Mouse (Mus musculus) testis, postnatal 14 days (tissue): ENCODE measurements around the gene Ing4.
A peak's percentile ranks its signal among the peaks of the same experiment; 100 is the strongest.
"Not testable (repeated sequence)": the region's sequence is repeated elsewhere in the genome, so short reads cannot be mapped to it uniquely, and the experiment has no call there.

Source experiments
- DNase-seq: peaks from one replicate; pipeline ENCODE4 v3.0.0; 2021; ENCODE audit warnings: low spot score

The Ing4 gene

DNA sequence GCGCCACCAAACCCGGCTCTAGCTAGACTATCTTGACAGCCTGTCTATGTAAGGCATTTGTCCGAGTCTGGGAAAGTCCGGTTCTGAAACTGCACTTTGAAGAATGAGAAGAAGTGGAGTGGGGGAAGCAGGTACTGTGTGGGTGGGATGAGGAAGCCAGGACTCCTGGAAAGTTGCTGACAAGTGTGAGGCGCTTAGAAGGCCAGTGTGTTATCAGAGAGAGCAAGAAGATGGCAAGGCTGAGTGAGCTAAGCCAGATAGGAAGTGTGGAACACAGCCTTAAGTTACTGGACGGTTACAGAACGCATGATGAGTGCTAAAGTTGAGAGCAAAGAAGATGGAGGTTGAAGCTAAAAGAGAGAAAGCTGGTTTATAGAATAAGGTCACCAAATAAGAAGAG is 2.5 kb downstream of the Ing4 start:
- no peak for DNase-seq

DNA sequence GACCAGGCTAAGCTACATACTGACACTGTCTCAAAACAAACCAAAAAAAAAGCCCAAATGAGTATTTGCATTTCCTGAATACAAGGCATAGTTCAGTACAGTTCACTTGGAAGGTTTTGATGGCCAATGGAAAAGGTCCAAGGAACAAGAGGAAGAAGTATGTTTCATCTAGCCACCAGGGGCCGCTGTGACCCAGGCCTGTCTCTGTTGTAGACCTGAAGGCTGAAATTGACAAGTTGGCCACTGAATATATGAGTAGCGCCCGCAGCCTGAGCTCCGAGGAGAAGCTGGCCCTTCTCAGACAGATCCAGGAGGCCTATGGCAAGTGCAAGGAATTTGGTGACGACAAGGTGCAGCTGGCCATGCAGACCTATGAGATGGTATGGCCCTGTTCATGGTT is 7.1 kb downstream of the Ing4 start:
- no peak for DNase-seq

DNA sequence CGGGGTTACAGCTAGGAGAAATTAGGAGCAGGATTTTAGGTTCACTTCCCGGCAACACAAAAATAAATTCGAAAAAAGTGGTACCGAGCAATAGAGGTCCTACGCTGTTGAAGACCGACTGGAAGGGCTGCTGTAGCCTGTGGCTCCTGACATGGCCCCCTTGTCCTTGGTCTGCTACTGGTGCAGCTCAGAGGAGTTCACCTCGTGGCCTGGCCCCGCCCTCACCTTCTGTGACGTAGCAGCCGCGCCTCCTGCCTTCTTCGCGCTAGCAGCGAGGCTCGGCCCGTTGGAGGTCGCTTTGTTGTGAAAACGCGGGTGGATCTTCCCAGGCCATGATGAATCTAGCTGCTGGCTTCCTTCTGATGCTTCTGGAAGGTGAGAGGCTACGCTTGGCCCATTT is 10.1 kb downstream of the Ing4 start, which contains the start of gene Acrbp:
TSS of gene Acrbp (plus strand) at position 12 of the 400 bp plus-strand sequence.
- peak; percentile 68 for DNase-seq

- peak; percentile 59 for DNase-seq
Measured at GRCm38 (mm10) chr6:125051237-125051636, 11.7 kb downstream of the Ing4 start.

DNA sequence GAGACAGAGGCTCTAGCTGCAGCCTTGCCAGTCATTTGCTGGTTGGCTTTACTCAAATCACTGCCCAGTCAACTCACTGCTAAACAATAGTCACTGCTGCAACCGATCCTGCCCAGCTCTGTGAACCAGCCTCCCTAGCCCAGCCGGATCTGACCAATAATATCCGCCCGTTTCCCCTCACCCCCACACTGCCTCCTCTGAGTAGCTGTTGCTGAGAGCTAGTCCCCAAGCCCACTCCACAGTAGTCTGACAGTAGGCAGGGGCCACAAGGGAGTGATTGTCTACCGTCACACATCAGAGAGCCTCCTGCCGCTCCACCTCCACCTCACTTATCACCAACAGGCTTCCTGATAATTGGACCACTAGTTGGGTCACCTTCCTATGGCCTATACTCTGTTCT is 21.9 kb downstream of the Ing4 start:
- no peak for DNase-seq

GRCm38 (mm10) chr6:125062511-125062910 is 23.0 kb downstream of the Ing4 start:
- DNase-seq: no peak

DNA sequence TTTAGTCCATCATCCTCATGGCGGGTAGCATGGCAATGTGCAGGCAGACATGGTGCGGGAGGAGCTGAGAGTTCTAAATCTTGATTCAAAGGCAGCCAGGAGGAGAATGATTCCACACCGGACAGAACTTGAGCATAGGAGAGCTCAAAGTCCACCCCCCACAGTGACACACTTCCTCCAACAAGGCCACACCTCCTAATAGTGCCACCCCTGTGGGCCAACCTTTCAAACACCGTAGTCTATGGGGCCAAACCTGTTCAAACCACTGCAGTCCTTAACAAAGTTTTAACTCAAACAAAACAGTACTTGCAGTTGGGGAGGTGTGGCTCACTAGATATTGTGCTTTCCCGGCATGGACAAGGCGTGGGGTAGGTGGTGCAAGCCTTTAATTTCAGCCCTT is 24.3 kb downstream of the Ing4 start:
- no peak for DNase-seq

GRCm38 (mm10) chr6:125065223-125065622 is 25.7 kb downstream of the Ing4 start:
- DNase-seq: not testable (repeated sequence)

GRCm38 (mm10) chr6:125067571-125067995 is 28.0 kb downstream of the Ing4 start, which contains the start of gene Lpar5:
TSS of gene Lpar5 (plus strand) at chr6:125067920.
- DNase-seq: no peak

DNA sequence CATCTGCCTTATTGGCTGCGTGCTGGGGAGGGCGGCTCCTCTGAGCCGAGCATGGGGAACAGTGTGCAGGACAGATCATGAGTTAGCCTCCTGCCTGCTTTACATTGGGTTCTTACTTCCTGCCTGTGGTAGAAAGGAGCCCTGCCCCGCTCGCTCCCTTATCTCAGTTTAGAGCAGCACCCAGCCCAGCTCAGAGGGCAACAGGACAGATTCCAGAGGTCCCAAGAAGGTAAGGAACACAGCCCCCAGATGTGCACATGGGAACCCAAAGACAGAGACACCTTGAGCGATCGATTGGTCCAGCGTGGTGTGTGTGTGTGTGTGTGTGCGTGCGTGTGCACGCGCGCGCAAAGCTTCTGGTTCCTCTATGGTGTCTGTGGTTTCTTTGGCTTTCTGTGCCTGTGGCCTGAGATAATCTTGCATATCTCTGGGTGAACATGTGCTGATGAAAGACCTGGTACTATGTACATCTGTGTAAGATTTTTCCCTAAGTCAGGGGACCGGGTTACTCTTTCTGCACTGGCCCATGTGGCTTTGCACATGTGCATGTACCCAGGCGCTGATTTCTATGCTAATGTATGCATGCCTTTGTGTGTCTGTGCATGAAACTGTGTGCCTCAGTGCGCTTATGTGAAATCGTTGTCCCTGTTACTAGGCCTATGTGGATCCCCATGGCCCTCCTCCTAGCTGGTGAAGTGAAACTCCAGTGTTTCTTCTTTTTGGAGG is 31.8 kb downstream of the Ing4 start:
- no peak for DNase-seq

- no peak for DNase-seq
Measured at GRCm38 (mm10) chr6:125071896-125072279, 32.3 kb downstream of the Ing4 start.

GRCm38 (mm10) chr6:125073825-125074224 is 34.3 kb downstream of the Ing4 start:
- no peak for DNase-seq

DNA sequence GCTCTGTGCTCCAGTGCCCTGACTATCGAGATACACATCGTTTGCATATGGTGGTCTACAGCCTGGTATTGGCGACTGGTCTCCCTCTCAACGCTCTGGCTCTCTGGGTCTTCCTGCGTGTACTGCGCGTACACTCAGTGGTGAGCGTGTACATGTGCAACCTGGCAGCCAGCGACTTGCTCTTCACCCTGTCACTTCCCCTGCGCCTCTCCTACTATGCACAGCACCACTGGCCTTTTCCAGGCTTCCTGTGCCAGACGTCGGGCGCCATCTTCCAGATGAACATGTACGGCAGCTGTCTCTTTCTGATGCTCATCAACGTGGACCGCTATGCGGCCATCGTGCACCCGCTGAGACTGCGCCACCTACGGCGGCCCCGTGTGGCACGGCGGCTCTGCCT is 41.8 kb downstream of the Ing4 start:
- no peak for DNase-seq

DNA sequence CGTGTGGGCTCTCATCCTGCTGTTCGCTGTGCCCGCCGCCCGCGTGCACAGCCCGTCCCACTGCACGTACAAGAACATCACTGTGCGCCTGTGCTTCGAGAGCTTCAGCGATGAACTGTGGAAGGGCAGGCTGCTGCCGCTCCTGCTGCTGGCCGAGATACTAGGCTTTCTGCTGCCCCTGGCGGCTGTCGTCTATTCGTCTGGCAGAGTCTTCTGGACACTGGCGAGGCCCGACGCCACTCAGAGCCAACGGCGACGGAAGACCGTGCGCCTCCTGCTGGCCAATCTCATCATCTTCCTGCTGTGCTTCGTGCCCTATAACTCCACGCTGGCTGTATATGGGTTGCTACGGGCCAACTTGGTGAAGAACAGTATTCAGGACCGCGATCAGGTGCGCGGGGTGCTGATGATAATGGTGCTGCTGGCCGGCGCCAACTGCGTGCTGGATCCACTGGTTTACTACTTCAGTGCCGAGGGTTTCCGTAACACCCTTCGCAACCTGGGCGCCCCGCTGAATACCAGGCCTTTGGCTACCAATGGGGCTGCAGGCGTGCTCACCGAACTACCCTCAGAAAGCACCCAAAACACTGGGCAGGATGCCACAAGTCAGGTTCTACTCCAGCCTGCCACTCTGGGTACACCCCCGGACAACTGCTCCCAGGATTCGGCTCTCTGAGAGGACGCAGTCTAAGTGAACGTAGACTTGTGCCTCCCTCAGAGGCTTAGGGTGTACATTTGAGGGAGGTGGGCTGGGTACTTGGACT is 42.4 kb downstream of the Ing4 start:
- DNase-seq: peak; percentile 86

- no peak for DNase-seq
Measured at GRCm38 (mm10) chr6:125082801-125083386, 43.3 kb downstream of the Ing4 start.

- peak; percentile 27 for DNase-seq
Measured at GRCm38 (mm10) chr6:125084424-125084823, 44.9 kb downstream of the Ing4 start.

DNA sequence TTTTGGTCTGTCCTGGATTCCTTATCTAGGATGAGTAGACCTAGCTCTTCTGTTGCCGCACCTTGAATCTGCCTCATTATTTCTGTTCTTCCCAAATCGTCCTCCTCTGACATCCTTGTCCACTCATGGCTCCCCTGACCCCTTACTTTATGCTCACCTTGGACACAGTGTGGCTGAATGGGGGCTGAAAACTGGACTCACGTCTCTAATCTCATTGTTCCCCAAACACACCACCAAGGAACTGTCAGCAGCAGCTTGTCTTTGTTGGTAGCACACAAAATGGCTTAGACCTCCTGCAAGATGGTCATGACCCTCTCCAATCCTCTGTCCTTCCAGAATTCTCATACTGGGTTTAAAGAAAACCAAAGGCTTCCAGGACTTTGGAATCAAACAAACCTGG is 48.4 kb downstream of the Ing4 start:
- DNase-seq: peak; percentile 3

GRCm38 (mm10) chr6:125088561-125089321 is 49.2 kb downstream of the Ing4 start:
- peak; percentile 86 for DNase-seq

DNA sequence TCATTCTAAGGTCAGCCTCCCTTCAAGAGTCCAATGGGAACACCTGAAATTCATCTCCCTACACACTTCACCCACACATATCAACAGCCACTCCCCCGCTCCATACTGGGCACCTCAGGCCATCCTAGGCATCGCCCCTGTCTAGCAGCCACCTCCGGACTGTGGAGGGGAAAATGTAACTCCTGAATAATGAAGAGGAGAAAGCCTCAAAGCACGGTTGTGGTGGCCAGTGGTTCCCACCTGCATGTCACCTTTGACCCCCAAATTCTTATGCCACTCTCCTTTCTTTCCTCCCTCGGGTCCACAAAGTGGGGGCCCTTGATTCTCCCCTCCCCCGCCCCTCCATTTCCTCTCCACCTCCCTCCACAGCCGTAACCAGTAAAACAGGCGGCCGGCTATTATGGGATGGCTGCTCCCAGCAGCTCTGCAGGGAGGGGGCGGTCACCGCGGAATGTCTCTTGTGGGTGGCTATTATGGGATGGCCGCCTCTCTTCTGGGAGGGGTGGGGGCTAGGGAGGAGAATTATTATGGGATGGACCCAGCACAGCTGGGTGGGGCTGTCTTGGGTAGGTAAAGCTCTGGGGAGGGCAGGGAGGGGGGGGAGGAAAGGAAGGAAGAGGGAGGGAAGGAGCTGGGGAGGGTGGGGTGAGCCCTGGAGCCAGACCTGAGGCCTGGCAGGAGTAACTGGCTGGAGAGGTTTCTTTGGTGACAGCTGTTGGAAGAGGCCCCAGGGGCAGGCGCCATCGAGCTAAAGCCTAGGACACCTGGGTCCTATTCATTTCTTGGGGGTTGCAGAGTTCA is 50.2 kb downstream of the Ing4 start:
- DNase-seq: peak; percentile 86

- no peak for DNase-seq
Measured at GRCm38 (mm10) chr6:125090341-125091085, 51.0 kb downstream of the Ing4 start.

GRCm38 (mm10) chr6:125092372-125092771 is 52.8 kb downstream of the Ing4 start:
- DNase-seq: no peak
